Mouse (Mus musculus) layer of hippocampus, adult 2 months (tissue): Measurements from ENCODE around the gene Tmem45a. TPM values are rescaled to one million over a fixed set of nuclear protein-coding genes. Genes with fewer than 3 reads are reported as not detected.
"Not testable (repeated sequence)": the region's sequence is repeated elsewhere in the genome, so short reads cannot be mapped to it uniquely, and the experiment has no call there.

Experiments
- DNase-seq, 2 experiments: peaks; one replicate each; pipeline ENCODE4 v3.0.0; 2022; ENCODE audit warnings: low spot score in 2 of 2
- H3K27ac ChIP-seq: fragments of 200-600 bp; 2 replicates; pipeline ENCODE4 v1.8.1; 2022
- H3K4me3 ChIP-seq: fragments of 200-600 bp; 2 replicates; pipeline ENCODE4 v1.8.1; 2022; ENCODE audit warnings: mild to moderate bottlenecking
- CTCF ChIP-seq: fragments of 200-600 bp; conservative IDR thresholded peaks from 2 replicates; pipeline ENCODE4 v1.8.1; 2022; ENCODE audit warnings: antibody characterized with exemption, mild to moderate bottlenecking, moderate library complexity
- long read RNA-seq, 2 experiments: library from polyadenylated mRNA; stranded (forward); transcript quantifications; one replicate each; pipeline ENCODE4 v2.0.0; 2021; ENCODE audit warnings: borderline mapping rate in 2 of 2
- total RNA-seq, 2 experiments: library from RNA; stranded (reverse); gene quantifications; 2 replicates each; pipeline ENCODE4 v1.2.3; 2021

Tmem45a gene
- total RNA-seq = under 1 TPM; 0.38 to 0.64 TPM
- long read RNA-seq, experiment 1 = 0 reads
- long read RNA-seq, experiment 2 = 0 reads

GRCm38 (mm10) chr16:56885824-56886615 lies at the start of gene Tmem45a:
TSS of gene Tmem45a (minus strand) at chr16:56886166.
- no peak within 1 kb of the TSS for H3K27ac ChIP-seq
- DNase-seq = peak; percentile 41 to 63
- peak within 1 kb of the TSS; percentile 58 for H3K4me3 ChIP-seq
- TF ChIP-seq CTCF = no peak

GRCm38 (mm10) chr16:56928023-56928422 lies 42.1 kb upstream of the Tmem45a start, which contains the start of gene Lnp1:
TSS of gene Lnp1 (minus strand) at chr16:56928061.
- peak; percentile 7 to 17 for DNase-seq
- Histone ChIP-seq H3K27ac (peak within 1 kb of the TSS; percentile 51), H3K4me3 (no peak within 1 kb of the TSS)
- no peak for TF ChIP-seq CTCF

DNA sequence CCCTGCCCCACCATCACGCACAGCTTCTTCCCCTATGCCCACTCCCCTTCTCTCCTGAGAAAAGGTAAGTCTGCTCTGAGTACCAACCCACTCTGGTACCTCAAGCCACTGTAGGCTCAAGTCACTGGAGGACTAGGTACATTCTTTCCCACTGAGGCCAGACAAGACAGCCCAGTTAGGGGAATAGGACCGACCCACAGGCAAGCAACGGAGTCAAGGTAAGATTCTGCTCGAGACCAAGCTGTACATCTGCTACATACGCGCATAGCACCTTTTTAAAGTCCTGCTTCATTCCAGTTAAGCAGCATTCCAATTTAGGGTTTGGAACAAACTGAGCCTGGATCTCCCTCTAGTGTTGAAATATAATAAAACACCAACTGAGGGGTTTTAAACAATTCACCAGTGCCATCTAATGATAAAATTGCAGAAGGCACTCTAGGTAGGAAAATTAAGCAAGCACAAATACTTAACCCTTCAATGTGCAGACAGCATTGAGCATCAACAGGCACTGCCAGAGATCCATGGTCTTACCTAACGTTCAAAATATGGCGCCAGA lies 34.2 kb upstream of the Tmem45a start:
- Histone ChIP-seq H3K27ac (no peak overlapping the region), H3K4me3 (no peak overlapping the region)
- peak; percentile 88 for TF ChIP-seq CTCF
- peak; percentile 23 to 33 for DNase-seq

- TF ChIP-seq CTCF = no peak
- H3K27ac ChIP-seq = no peak overlapping the region
- H3K4me3 ChIP-seq = no peak overlapping the region
- no peak for DNase-seq
Measured at GRCm38 (mm10) chr16:56917230-56917629, 31.3 kb upstream of the Tmem45a start.

GRCm38 (mm10) chr16:56908986-56909385 lies 23.0 kb upstream of the Tmem45a start:
- Histone ChIP-seq H3K4me3 (no peak overlapping the region), H3K27ac (no peak overlapping the region)
- no peak for DNase-seq
- TF ChIP-seq CTCF = no peak

DNA sequence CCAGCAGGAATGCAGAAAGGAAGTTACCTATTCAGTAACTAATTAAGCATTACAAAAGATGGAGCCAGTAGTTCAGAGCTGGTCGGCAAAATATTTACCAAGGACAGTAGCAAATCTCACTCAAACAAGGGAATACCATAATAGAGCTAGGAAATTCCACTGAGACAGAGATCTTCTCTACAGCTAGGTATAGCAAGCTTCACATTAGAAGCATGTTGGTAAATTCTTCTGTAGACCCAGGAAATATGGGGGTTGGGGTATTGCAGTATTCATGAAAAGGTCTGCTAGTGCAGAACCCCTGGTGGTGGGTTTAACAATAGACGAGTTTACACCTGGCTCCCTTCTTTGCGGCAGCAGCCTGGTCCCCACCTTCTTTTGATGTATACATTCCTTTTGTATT lies 16.2 kb upstream of the Tmem45a start:
- H3K4me3 ChIP-seq, DNase-seq: not testable (repeated sequence)

DNA sequence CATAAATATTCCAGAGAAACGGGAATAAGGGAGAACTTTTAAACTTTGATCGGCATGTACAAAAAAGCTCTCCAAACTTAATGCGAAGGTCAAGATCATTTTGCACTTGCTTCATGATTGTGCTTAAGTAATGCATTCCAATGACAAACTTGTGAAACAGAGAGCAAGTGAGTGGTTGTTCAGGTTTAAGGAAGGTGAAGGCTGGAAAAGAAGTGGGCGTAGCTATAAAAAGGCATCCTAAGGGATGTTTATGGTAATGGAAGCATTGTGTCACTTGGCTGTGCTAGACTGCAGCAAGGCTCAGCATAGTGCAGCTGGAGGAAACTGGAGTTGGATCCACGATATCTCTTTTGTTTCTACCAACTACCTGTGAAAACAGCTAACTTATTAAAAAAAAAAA lies 5.6 kb upstream of the Tmem45a start:
- TF ChIP-seq CTCF = no peak
- H3K27ac ChIP-seq = no peak overlapping the region
- no peak for DNase-seq
- no peak overlapping the region for H3K4me3 ChIP-seq

More for the DNA sequence above, 16.2 kb upstream of the Tmem45a start:
- H3K27ac ChIP-seq = not testable (repeated sequence)

DNA sequence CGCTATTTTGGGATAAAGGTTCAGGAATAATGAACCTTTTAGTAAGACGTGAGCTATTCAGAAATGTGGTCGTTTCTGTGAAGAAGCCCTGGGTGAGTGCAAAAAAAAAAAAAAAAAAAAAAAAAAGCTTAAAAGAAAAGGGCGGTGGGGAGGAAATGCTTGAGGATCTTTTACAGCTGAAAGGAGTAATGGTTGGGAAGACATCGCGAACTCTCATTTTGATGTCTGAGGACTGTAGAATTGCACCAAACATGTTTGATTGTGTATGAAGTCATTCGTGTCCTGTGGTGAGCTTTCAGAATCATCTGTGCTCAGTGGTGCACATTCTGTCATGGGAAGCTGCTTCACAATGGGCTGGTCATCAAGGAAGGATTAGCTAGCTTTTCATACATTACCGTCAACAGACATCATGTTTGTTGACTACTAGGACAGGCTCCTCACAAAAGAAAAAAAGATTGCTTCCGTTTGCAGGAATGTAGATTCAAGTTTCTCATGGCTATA lies 700 bp upstream of the Tmem45a start:
- Histone ChIP-seq H3K27ac (no peak overlapping the region), H3K4me3 (peak overlapping the region; percentile 58; the same call in 1 of the 2 replicates)
- no peak for DNase-seq
- no peak for TF ChIP-seq CTCF

DNA sequence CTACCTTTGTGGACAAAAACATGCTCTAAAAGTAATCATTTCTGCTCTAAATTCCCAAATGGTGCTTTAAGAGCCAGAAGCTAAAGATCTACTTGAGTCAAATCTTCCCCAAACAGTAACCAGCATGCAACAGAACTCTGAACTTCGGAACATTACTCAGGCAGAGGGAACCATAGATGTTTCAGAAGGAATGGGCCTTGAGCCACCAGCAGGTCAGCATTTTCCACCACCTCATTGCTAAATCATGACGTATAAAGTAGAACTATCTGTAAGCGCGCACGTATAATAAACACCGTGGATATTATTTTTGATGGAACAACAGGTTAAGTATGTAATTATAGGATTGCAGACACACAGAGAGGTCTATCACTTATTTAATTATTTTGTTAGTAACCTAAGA lies 1.2 kb downstream of the Tmem45a start:
- H3K27ac ChIP-seq = no peak overlapping the region
- no peak for DNase-seq
- H3K4me3 ChIP-seq = no peak overlapping the region
- TF ChIP-seq CTCF = no peak

GRCm38 (mm10) chr16:56873410-56873809 lies 12.6 kb downstream of the Tmem45a start:
- no peak for DNase-seq
- TF ChIP-seq CTCF = 0 out of 2 replicates have a peak, but pooled peaks have one; percentile 12
- Histone ChIP-seq H3K4me3 (no peak overlapping the region), H3K27ac (no peak overlapping the region)

GRCm38 (mm10) chr16:56870458-56870857 lies 15.5 kb downstream of the Tmem45a start:
- TF ChIP-seq CTCF = no peak
- H3K27ac ChIP-seq = no peak overlapping the region
- no peak for DNase-seq
- no peak overlapping the region for H3K4me3 ChIP-seq

- no peak for DNase-seq
- H3K4me3 ChIP-seq = no peak overlapping the region
- no peak for TF ChIP-seq CTCF
- no peak overlapping the region for H3K27ac ChIP-seq
Measured at GRCm38 (mm10) chr16:56868361-56868760, 17.6 kb downstream of the Tmem45a start.

DNA sequence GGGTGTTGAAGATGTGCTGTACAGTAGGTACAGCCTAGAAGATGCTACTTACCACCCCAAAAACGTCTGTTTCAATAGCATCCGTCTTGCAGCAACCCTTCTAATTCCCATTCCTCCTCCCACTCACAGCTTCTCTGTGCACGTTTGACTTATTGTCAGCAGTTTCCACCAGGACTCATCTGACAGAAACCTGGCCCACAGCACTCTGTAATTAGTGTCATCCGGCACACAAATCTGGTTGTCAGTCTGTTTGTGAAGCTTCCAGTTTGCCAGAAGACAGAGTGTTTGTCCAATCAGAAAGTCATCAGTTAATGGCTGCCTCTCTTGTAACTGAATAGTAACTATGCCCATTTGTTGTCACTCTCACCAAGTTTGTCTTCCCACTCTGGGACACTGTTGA lies 18.4 kb downstream of the Tmem45a start:
- H3K27ac ChIP-seq = no peak overlapping the region
- DNase-seq = peak; percentile 18 to 27
- TF ChIP-seq CTCF = no peak
- H3K4me3 ChIP-seq = no peak overlapping the region
